11 mouse cellular contexts compared by ENCODE assay signal in the genomic region with DNA sequence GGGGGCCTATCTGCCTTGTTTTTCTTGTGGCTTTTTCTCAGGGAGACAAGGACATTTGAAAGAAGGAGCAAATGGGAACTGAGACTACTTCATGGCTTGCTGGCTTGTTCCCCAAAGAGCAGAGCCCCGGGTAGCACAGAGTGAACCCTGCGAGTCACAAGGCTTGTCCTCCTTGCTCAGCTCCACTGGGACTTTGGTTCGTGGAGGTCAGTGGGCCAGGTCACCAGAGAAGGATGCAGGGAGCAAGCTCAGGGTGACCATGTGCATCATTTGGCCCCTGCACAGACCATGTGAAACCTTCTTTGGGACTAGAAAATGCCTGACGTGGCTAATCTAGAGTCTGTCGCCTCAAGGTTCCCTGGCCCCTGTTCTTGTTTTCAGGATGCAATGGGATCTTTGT.
DNase-seq lines count a peak whose midpoint lies in the region; ATAC-seq lines count a peak whose summit lies in the region.
"Had no signal": no experiment of that assay in that cellular context is flagged by ENCODE, and none has a peak within 500 bp of the region (broad histone marks: within the 10 kb centered on the region; RNA-seq: fewer than 3 reads in every experiment).

No protein-coding gene starts in this region.

- ATAC-seq in kidney, embryonic 14.5 days (ENCODE audit: low FRiP score, low TSS enrichment) = no peak
- ATAC-seq: hindbrain, postnatal 0 days had no signal

- no peaks in the 10 kb centered on the region for H3K9me3 ChIP-seq in kidney, embryonic 14.5 days (ENCODE audit: control insufficient read depth, low read length)

- H3K27me3 ChIP-seq in kidney, embryonic 14.5 days (ENCODE audit: control insufficient read depth, insufficient read depth, low read length) = no peaks in the 10 kb centered on the region

- no peak overlapping the region for H3K4me2 ChIP-seq in kidney, embryonic 14.5 days (replicated peaks; ENCODE audit: low read depth, low read length)

- no peak overlapping the region for H3K4me3 ChIP-seq in kidney, embryonic 14.5 days (ENCODE audit: low read length)
- H3K4me3 ChIP-seq: myocyte had no signal

- WGBS in kidney, embryonic 14.5 days = 42% methylated on average over 5 of the region's 5 CpGs

- 0 out of 2 replicates have a peak overlapping the region, but pooled peaks have one; percentile 47 for H3K27ac ChIP-seq in kidney, embryonic 14.5 days (ENCODE audit: low read depth, low read length)
- H3K27ac ChIP-seq: hindbrain, postnatal 0 days had no signal

- H3K36me3 ChIP-seq in kidney, embryonic 14.5 days (ENCODE audit: control insufficient read depth, insufficient read depth, low read length) = no peaks in the 10 kb centered on the region

- H3K9ac ChIP-seq in kidney, embryonic 14.5 days (ENCODE audit: low read depth, low read length) = no peak overlapping the region

- peaks cover 10% of the 10 kb centered on the region; the same call in 1 of the 2 replicates for H3K4me1 ChIP-seq in kidney, embryonic 14.5 days (ENCODE audit: control insufficient read depth, insufficient read depth, low read length)

- DNase-seq in adrenal gland, adult (ENCODE audit: inconsistent age in 2 of 2, low spot score in 1 of 2) = peak; percentile 68 to 78
- no peak for DNase-seq in adrenal gland, postnatal 4 days (ENCODE audit: low spot score in 2 of 2)
- peak; percentile 43 for DNase-seq in ovary, postnatal 36 days (ENCODE audit: low spot score)
- no peak for DNase-seq in ovary, postnatal 14 days (ENCODE audit: low spot score)
- DNase-seq in testis, postnatal 10 days (ENCODE audit: low spot score) = peak; percentile 49
- DNase-seq in lung, postnatal 25 days (ENCODE audit: low spot score) = no peak
- no peak for DNase-seq in layer of hippocampus, postnatal 36 days
- DNase-seq: cerebellum, adult 2 months had no signal

Comparison
In these comparisons a context has a peak if more than half of its experiments do, and no peak if none do; other contexts are left out.
1. DNase-seq: peak in adrenal gland, adult (2 of 2), ovary, postnatal 36 days (single experiment) and testis, postnatal 10 days (single experiment); none in adrenal gland, postnatal 4 days (0 of 2), ovary, postnatal 14 days (single experiment), lung, postnatal 25 days (single experiment) and layer of hippocampus, postnatal 36 days (0 of 2).